Mouse (Mus musculus) CH12.LX (cell line): ENCODE measurements around the gene Gm17349.

ENCODE experiments used
- CTCF ChIP-seq, 2 experiments: IDR thresholded peaks in 1 of 2; conservative IDR thresholded peaks in 1 of 2; 2 replicates each; pipeline ENCODE4 v1.5.1; 2011 to 2012; ENCODE audit warnings: low read depth in 2 of 2, low read length in 2 of 2, improper control_type of control experiment in 1 of 2, inconsistent platforms in 1 of 2, mild to moderate bottlenecking in 1 of 2, moderate library complexity in 1 of 2
- UBTF ChIP-seq: IDR thresholded peaks from 2 replicates; pipeline ENCODE4 v1.6.1; 2012; ENCODE audit warnings: low read depth, mild to moderate bottlenecking, inconsistent platforms, low read length, improper control_type of control experiment, moderate library complexity

DNA sequence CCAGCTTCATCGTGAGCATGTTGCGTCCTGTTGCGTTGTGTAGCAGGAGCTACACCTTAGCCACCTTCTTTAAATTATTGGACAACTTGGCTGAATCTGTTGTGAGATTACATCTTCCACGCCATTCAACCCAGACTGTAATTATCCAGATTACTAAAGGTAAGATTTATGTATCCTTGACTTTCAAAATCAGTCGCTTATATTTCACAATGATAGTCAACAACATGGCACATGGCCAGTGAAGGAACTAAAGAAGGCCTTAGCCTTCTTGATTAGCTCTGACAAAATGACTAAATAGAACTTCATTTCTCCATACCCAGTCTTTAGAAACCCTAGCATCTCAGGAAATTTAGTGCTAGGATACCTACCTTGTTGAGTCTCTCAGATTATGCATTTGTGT lies 27.9 kb upstream of the Gm17349 start:
- TF ChIP-seq CTCF (conservative IDR thresholded peaks at IDR 0.05 in 1 of 2, IDR thresholded peaks at IDR 0.05 in 1 of 2; ENCODE audit: low read depth in 2 of 2, low read length in 2 of 2) (no peak), UBTF (no peak)
